ENCODE assay signal across 9 mouse cellular contexts in genomic region chr14:76556031-76556851, GRCm38 (mm10). TPM values are rescaled to one million over a fixed set of nuclear protein-coding genes. Genes with fewer than 3 reads are reported as not detected.
DNase-seq lines count a peak whose midpoint lies in the region; ATAC-seq and TF ChIP-seq lines count a peak whose summit lies in the region.
"Had no signal": no experiment of that assay in that cellular context is flagged by ENCODE, and none has a peak within 500 bp of the region (broad histone marks: within the 10 kb centered on the region; RNA-seq: fewer than 3 reads in every experiment).

No protein-coding gene starts in this region.

- intact Hi-C loops in left cerebral cortex, adult 2 months (cut with DNase I): loop anchor here (5.0 kb wide), 4 partner anchors 41 to 321 kb away; no protein-coding TSS in a partner anchor

- peak overlapping the region; percentile 94 for H3K27ac ChIP-seq in cortical plate, adult 2 months (ENCODE audit: insufficient read depth, low read length)
- H3K27ac ChIP-seq in left cerebral cortex, adult 2 months: peak overlapping the region; percentile 98

- DNase-seq in gastrocnemius, postnatal 25 days: peak; percentile 58
- DNase-seq in left cerebral cortex, adult 2 months (ENCODE audit: extremely low spot score in 1 of 2, low spot score in 2 of 2): peak; percentile 69 to 72
- DNase-seq in lung, postnatal 4 days: peak; percentile 75 to 78
- DNase-seq in right cerebral cortex, adult 18-20 months: peak; percentile 74
- peak; percentile 49 for DNase-seq in urinary bladder, adult 2 months (ENCODE audit: low spot score)

- peak; percentile 88 for ATAC-seq in activated CD4-positive, CD25-positive, alpha-beta regulatory T cell, adult 4 months
- peak; percentile 78 for ATAC-seq in inflammation-experienced regulatory T-cells, adult 6 months

- TF ChIP-seq POLR2A in cortical plate, adult 2 months (IDR thresholded peaks at IDR 0.05; ENCODE audit: extremely low read depth, insufficient read depth, low read length): peak; percentile 49; the same call in 1 of the 2 replicates

- peak overlapping the region; percentile 76 for H3K4me3 ChIP-seq in cortical plate, adult 2 months (ENCODE audit: insufficient read depth, low read length)
- peak overlapping the region; percentile 91 for H3K4me3 ChIP-seq in left cerebral cortex, adult 2 months

- H3K4me1 ChIP-seq in cortical plate, adult 2 months (ENCODE audit: control insufficient read depth, insufficient read depth, low read length): peaks cover 3% of the 10 kb centered on the region; the same call in 1 of the 2 replicates

- no peak for TF ChIP-seq CTCF in cortical plate, adult 2 months (IDR thresholded peaks at IDR 0.05; ENCODE audit: extremely low read depth, insufficient read depth, low read length)
- TF ChIP-seq CTCF in left cerebral cortex, adult 2 months (IDR thresholded peaks at IDR 0.05): no peak; the same call in 1 of the 2 replicates

RNA-seq across cellular contexts. Expression of gene Serp2, which starts 0.4 kb away (rescaled TPM):
- 1 to 10 TPM; 3.8 to 5.4 TPM for polyA plus RNA-seq in activated CD4-positive, CD25-positive, alpha-beta regulatory T cell, adult 4 months (2017; shearing (Covaris generic))
- 262 and 271 TPM in 2 replicates for polyA plus RNA-seq in cortical plate, adult 2 months (2012; rRNA removed)
- total RNA-seq in gastrocnemius, postnatal 25 days (2021): under 1 TPM; 0.64 to 0.94 TPM
- polyA plus RNA-seq in inflammation-experienced regulatory T-cells, adult 6 months (2017; shearing (Covaris generic)): 10 to 100 TPM in 1 of 3 experiments, 1 to 10 TPM in 2; 1.5 to 11.1 (median 2.5) TPM
- total RNA-seq in left cerebral cortex, adult 2 months (2021): 100 to 1,000 TPM; 178 to 186 TPM
- polyA plus RNA-seq in urinary bladder, adult 2 months (2012; rRNA removed): 2.9 and 4.1 TPM in 2 replicates
- total RNA-seq: hematopoietic stem cell, adult 5-6 weeks had no signal

Comparison
In these comparisons a context has a peak if more than half of its experiments do, and no peak if none do; other contexts are left out.
1. Peak in every context shown above with its lines: DNase-seq, ATAC-seq, H3K4me3 ChIP-seq and H3K27ac ChIP-seq.
2. RNA of gene Serp2, which starts 0.4 kb away (polyA plus RNA-seq): 262 to 271 TPM in cortical plate, adult 2 months; 3.8 to 5.4 TPM in activated CD4-positive, CD25-positive, alpha-beta regulatory T cell, adult 4 months, 2.9 to 4.1 TPM in urinary bladder, adult 2 months and 1.5 to 11.1 TPM in inflammation-experienced regulatory T-cells, adult 6 months; every median in the first group is over 10 times any median in the second.